Mouse (Mus musculus) CD4-positive, CD25-positive, alpha-beta regulatory T cell, adult 2 months (primary cell): ENCODE measurements around the gene Gm32687.
"Not testable (repeated sequence)": the region's sequence is repeated elsewhere in the genome, so short reads cannot be mapped to it uniquely, and the experiment has no call there.

Experiments used
- DNase-seq: peaks from one replicate; pipeline ENCODE4 v3.0.0-alpha.2; 2012; ENCODE audit warnings: low read depth, low spot score

The Gm32687 gene

DNA sequence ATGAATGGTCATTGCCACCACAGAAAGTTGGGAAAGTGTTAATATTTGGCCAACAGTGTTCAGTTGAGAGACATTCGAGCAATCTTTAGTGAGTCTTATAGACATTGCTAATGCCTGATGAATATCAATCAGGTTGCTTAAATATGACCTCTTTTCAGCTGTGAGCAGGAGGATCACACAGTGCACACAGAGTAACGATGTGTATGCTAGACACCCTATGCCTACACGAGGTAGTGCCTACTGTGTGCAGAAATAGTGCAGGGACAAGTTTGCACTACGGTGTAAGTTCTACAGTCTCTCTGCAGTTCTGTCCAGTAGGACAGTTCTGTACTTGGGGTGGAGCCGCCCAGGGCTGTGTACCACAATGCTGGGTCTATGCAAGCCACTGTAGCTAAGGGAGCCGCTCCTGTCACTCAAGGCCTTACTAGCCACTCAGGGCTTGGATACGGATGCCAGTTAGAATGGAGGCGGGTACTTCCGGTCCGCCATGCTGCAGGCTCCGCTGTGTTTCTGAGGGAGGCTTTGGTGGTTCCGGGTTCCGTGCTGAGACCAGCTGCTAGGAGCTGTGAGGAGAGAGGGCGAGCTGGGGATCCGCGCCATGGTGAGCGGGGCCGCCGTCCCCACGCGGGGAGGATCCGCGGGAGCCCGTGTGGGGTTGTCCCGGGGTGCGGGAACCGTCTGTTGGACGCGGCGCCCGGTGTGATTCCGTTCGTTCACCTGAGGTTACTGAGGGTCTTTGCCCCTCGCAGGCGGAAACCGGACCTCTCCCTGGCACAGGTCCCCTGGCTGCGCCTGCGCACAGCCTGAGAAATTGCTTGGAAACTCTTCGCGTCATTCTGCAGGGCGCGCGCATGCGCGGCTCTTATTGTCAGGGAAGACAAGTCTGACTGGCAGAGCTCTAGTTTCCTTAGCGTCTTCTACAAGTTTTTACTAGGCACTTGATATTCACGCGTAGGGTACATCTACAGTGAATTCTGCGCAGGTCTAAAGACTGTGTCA lies at the start of gene Gm32687:
Gene Gm32687 (plus strand): TSS at position 526 of the 999 bp plus-strand sequence.
- not testable (repeated sequence) for DNase-seq

DNA sequence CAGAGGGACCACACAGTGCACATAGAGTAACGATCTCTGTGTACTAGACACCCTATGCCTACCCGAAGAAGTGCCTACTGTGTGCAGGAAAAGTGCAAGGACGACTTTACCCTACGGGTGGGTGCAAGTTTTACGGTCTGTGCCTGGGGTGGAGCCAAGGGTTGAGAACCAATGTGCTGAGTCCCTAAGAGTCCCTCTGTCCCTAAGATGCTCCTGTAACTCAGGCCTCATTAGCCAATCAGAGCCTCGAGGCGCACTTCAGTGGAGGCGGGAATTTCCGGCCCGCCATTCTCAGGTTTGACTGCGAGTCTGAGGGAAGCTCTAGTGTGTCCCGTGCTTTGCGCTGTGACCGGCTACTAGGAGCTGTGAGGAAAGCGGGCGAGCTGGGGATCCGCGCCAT lies 17.5 kb upstream of the Gm32687 start:
- not testable (repeated sequence) for DNase-seq

DNA sequence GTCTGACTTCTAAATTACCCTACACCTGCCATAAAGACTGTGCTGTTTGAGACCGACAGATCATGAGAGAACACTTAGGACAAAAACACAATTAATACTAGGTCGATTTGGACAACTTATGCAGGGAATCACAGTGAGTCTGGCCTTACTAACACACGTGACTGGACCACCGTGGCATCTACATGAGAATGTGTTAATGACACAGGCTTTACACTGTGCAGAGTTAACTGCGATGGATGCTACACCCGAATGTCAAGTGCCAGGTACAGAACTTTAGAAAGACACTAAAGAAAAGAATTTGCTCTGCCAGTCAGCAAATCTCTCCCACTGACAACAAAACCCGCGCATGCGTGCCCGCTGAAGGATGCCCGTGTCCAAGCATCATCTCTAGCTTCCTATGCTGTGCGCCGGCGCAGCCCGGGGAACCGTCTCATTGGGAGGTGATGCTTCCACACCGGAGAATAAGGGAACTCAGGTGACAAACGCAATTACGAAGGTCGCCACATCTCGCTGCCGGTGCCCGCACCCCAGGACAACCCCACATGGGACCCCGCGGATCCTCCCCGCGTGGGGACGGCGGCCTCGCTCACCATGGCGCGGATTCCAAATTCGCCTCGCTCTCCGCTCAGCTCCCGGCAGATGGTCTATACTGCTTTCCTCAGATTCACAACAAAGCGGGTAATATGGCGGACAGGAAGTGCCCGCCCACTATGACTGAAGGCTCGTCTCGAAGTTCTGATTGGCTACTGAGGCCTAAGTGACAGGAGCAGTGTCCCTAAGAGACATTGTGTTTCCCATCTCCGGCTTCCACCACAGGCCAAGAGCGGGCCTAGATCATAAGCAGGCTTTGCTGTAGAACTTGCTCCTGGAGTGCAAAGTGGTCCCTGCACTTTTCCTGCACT lies 66.4 kb downstream of the Gm32687 start, which contains the start of gene Zfp781:
Gene Zfp781 (minus strand): TSS at position 639 of the 902 bp plus-strand sequence.
- not testable (repeated sequence) for DNase-seq
